Mouse (Mus musculus) liver, embryonic 15.5 days (tissue): ENCODE results near the gene Cd68. TPM values are rescaled to one million over a fixed set of nuclear protein-coding genes. Genes with fewer than 3 reads are reported as not detected.

Source experiments
- ATAC-seq: fragments of 200-750 bp; cut with Nextera tagmentation; 2 replicates; pipeline ENCODE4 v1.8.0; 2017; ENCODE audit warnings: moderate number of reproducible peaks, mild to moderate bottlenecking, moderate library complexity; ENCODE audit not compliant: insufficient read depth
- H3K27ac ChIP-seq: fragments of 300-500 bp; sonication (generic); replicated peaks from 2 replicates; pipeline ENCODE4 v1.5.1; 2015; ENCODE audit warnings: mild to moderate bottlenecking, inconsistent platforms
- H3K27me3 ChIP-seq: fragments of 300-500 bp; sonication (generic); 2 replicates; pipeline ENCODE4 v1.6.1; 2015; ENCODE audit warnings: mild to moderate bottlenecking, inconsistent platforms
- H3K36me3 ChIP-seq: fragments of 300-500 bp; sonication (generic); replicated peaks from 2 replicates; pipeline ENCODE4 v1.6.1; 2015; ENCODE audit warnings: moderate library complexity, mild to moderate bottlenecking, inconsistent platforms
- H3K4me1 ChIP-seq: fragments of 300-500 bp; sonication (generic); replicated peaks from 2 replicates; pipeline ENCODE4 v1.6.1; 2015; ENCODE audit warnings: inconsistent platforms
- H3K4me2 ChIP-seq: fragments of 300-500 bp; sonication (generic); 2 replicates; pipeline ENCODE4 v1.6.1; 2015; ENCODE audit warnings: moderate library complexity, mild to moderate bottlenecking, inconsistent platforms
- H3K4me3 ChIP-seq: fragments of 300-500 bp; sonication (generic); replicated peaks from 2 replicates; pipeline ENCODE4 v1.5.1; 2015; ENCODE audit warnings: mild to moderate bottlenecking, inconsistent platforms
- H3K9ac ChIP-seq: fragments of 300-500 bp; sonication (generic); 2 replicates; pipeline ENCODE4 v1.6.1; 2015; ENCODE audit warnings: moderate library complexity, mild to moderate bottlenecking, inconsistent platforms
- H3K9me3 ChIP-seq: fragments of 300-500 bp; sonication (generic); replicated peaks from 2 replicates; pipeline ENCODE4 v1.6.1; 2016; ENCODE audit warnings: inconsistent platforms
- WGBS: fragments of 180-500 bp; shearing (Covaris S2); methylation state at CpG from one replicate; pipeline ENCODE4 v1.1.7; 2015; ENCODE audit warnings: mixed read lengths; ENCODE audit not compliant: insufficient replicate concordance; 5-methylcytosine and 5-hydroxymethylcytosine counted together
- polyA plus RNA-seq: library from polyadenylated mRNA; unstranded; fragments of >200 nt; fragmentation: Nextera tagmentation; extraction: Ambion mirVana; gene quantifications from 2 replicates; pipeline ENCODE4 v1.2.1, GENCODE M21; 2015

The Cd68 gene
- polyA plus RNA-seq, 1 experiment from 2014 or later: 28.2 TPM

DNA sequence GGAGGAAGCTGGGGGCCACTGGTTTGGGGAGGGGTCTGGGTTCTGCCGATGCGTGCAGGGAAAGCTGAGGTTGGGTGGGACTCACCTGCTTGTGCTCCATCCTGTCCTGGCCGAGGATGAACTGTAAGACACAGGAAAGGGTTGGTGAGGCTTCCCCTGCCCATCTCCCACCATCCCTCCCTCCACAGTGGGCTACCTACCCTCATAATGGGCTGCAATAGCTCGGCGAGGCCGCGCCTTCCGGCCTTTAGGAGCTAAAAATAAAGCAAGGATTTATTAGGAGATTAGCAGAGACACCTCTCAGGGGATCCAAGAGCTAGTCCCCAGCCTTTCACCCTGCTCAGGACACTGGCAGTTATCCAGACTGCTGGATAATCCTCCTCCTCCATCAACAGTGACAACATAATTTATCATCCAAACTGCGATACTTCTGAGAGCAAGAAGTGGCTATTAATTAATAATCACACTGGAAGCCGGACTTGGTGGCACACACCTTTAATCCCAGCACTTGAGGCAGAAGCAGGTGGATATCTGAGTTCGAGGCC lies 27.5 kb upstream of the Cd68 start:
- no peak for ATAC-seq
- no peak overlapping the region for H3K4me3 ChIP-seq
- H3K27me3 ChIP-seq: peaks cover 15% of the 10 kb centered on the region
- WGBS: 50% methylated on average over 11 of the region's 11 CpGs
- no peak overlapping the region for H3K4me2 ChIP-seq
- H3K4me1 ChIP-seq: peaks cover 24% of the 10 kb centered on the region
- no peaks in the 10 kb centered on the region for H3K36me3 ChIP-seq
- no peak overlapping the region for H3K27ac ChIP-seq
- H3K9ac ChIP-seq: no peak overlapping the region
- no peaks in the 10 kb centered on the region for H3K9me3 ChIP-seq

DNA sequence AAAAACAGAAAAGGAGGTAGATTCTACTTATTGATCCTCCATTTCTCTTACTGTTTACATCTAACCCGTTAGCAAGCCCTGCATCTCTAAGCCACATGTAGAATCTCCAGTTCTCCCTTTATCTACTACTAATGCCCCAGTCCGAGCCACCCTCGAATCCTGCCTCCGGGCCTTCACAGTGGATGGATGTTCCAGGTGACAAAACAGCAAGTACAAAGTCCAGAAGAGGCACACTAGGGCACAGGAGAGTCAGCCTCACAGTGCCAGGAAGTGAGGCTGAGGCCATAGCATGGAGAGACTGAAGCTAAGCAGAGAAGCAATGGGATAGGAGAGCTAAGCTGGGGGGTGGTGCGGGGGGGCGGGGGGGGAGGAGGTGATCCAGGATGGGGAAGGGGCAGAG lies 26.9 kb upstream of the Cd68 start:
- peaks cover 15% of the 10 kb centered on the region for H3K27me3 ChIP-seq
- no peaks in the 10 kb centered on the region for H3K9me3 ChIP-seq
- ATAC-seq: no peak
- no peak overlapping the region for H3K27ac ChIP-seq
- no peak overlapping the region for H3K9ac ChIP-seq
- peaks cover 24% of the 10 kb centered on the region for H3K4me1 ChIP-seq
- no peaks in the 10 kb centered on the region for H3K36me3 ChIP-seq
- WGBS: 58% methylated on average over 6 of the region's 6 CpGs
- no peak overlapping the region for H3K4me2 ChIP-seq
- no peak overlapping the region for H3K4me3 ChIP-seq

DNA sequence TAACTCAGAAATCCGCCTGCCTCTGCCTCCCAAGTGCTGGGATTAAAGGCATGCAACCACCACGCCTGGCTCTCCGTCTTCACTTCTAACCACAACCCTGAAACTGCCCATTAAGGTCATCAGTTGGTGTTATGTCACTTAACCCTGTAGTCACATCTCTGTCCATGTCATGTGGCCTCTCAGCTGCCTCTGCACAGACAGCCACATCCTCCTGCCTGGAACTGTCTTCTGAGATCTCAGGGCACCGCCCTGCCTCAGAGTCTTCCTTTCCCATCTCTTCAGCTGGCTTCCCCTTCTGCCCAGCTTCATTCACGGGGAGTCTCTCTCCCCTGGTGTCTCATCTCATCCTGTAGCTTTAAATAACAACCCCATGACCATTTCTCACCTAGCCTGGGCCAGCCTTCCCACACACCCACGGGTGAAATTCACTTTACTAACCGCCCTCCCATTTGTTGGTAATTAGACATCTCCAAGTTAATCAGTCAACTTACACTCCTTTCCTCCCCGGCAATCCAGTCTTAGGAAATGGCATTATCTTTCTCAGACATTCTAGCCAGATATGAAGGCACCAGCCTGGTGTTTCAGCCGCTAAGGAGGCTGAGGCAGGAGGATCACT lies 26.4 kb upstream of the Cd68 start:
- WGBS: 25% methylated on average over 9 of the region's 9 CpGs
- Histone ChIP-seq H3K27me3 (peaks cover 15% of the 10 kb centered on the region), H3K4me1 (peaks cover 24% of the 10 kb centered on the region), H3K9ac (no peak overlapping the region), H3K36me3 (no peaks in the 10 kb centered on the region), H3K9me3 (no peaks in the 10 kb centered on the region), H3K27ac (no peak overlapping the region), H3K4me3 (no peak overlapping the region), H3K4me2 (no peak overlapping the region)
- no peak for ATAC-seq

DNA sequence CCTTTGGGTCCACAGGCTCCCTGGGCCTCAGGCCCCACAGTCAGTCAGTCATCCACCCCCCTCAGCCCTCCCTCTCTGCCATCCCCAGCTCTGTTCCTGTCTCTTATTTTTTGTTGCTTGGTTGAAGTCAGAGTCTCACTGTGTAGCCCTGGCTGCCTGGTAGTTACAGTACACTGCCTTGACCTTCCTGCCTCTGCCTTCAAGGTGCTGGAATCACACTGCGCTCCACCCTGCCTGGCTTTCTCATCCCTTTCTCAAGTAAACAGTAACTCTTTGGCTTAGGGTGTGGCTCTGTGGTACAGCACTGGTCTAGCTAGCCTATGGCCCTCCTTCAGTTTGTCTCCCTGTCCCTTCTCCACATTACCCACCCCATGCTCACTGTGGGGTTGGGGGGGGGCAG lies 23.9 kb upstream of the Cd68 start:
- no peaks in the 10 kb centered on the region for H3K36me3 ChIP-seq
- H3K27ac ChIP-seq: no peak overlapping the region
- no peak for ATAC-seq
- no peak overlapping the region for H3K4me3 ChIP-seq
- no peak overlapping the region for H3K9ac ChIP-seq
- H3K27me3 ChIP-seq: peaks cover 4% of the 10 kb centered on the region
- no peaks in the 10 kb centered on the region for H3K9me3 ChIP-seq
- 87% methylated on average over 1 of the region's 1 CpGs for WGBS
- no peak overlapping the region for H3K4me2 ChIP-seq
- H3K4me1 ChIP-seq: peaks cover 36% of the 10 kb centered on the region

DNA sequence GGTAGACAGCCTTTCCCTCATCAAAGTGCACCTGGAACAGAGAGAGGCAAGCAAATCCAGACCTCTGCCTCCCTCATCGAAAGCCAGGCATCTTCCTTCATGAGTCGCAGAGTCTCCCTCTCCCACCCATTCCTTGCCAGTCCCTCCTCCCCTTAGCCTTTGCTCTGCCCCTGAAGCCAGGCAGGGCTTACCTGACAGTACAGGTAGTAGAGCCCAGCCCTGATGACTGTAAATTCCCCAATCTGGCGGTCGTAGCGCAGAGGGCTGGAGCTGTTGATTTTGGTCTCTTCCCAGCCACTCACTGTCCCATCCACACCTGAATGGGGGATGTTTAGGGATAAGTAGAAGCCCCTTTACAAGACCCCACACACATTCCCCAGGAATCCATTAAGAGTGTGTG lies 21.1 kb upstream of the Cd68 start:
- Histone ChIP-seq H3K36me3 (no peaks in the 10 kb centered on the region), H3K9me3 (no peaks in the 10 kb centered on the region), H3K27ac (no peak overlapping the region), H3K4me3 (no peak overlapping the region), H3K4me2 (no peak overlapping the region), H3K27me3 (no peaks in the 10 kb centered on the region), H3K9ac (no peak overlapping the region; the same call in 1 of the 2 replicates), H3K4me1 (peaks cover 39% of the 10 kb centered on the region)
- no peak for ATAC-seq
- WGBS: 74% methylated on average over 5 of the region's 5 CpGs

DNA sequence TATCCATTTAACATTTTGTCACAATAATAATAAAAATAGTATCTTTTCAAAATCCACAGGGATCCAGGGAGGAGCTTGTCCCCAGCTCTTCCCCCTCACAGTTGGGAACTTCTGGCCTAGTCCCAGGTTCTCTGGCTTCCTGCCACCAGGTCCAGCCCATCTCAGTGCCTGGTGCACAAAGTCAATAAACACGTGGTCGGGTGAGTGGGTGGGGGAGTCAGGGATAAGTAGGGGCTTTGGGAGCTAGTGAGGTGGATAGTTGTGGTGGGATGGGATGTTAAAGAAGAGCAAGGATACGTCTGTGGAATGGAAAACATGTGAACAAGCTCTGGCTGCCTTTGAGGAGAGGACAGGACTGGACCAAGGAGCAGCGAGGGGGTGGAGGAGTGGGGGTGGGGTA lies 20.4 kb upstream of the Cd68 start:
- Histone ChIP-seq H3K4me1 (peaks cover 41% of the 10 kb centered on the region), H3K36me3 (no peaks in the 10 kb centered on the region), H3K27ac (0 out of 2 replicates have a peak overlapping the region, but pooled peaks have one; percentile 70), H3K9ac (no peak overlapping the region), H3K9me3 (no peaks in the 10 kb centered on the region), H3K4me2 (no peak overlapping the region; the same call in 1 of the 2 replicates), H3K4me3 (no peak overlapping the region), H3K27me3 (no peaks in the 10 kb centered on the region)
- 41% methylated on average over 4 of the region's 4 CpGs for WGBS
- no peak for ATAC-seq

DNA sequence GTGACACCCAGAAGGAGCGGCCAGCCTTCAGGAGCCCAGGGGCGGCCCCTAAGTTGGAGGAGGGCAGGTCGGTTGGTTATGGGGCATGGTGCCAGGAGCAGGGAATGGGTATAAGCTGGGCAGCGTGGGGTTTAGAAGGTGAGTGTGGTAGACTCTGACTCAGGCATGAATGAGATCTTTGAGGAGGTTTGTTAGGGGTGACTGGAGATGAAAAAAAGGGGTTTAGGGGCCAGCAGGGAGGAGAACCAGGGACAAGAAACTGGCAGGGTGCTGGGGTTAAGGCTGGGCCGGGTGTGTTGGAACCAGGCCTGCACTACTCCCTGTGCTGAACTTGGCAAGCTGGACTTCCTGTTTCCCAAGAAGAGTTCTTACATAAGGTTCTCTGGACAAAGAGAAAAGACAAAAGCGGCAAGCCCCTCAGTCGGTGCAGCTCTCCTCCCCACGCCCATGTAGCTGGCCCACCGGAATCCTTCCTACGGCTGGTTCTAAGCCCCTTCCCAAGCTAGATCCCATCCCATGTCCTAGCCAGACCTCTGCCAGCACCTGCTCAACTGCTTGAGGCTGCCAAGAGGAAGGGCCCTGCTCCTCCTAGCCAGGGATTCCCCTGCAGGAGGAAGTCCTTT lies 19.7 kb upstream of the Cd68 start, which contains the start of gene Tnfsf13:
Gene Tnfsf13 (minus strand): TSS at position 259 of the 623 bp plus-strand sequence.
- Histone ChIP-seq H3K27me3 (no peaks in the 10 kb centered on the region), H3K9ac (no peak within 1 kb of the TSS), H3K4me1 (peaks cover 48% of the 10 kb centered on the region), H3K36me3 (no peaks in the 10 kb centered on the region), H3K9me3 (no peaks in the 10 kb centered on the region), H3K4me3 (no peak within 1 kb of the TSS), H3K27ac (peak within 1 kb of the TSS; percentile 70), H3K4me2 (no peak within 1 kb of the TSS; the same call in 1 of the 2 replicates)
- 49% methylated on average over 10 of the region's 10 CpGs for WGBS
- ATAC-seq: no peak

DNA sequence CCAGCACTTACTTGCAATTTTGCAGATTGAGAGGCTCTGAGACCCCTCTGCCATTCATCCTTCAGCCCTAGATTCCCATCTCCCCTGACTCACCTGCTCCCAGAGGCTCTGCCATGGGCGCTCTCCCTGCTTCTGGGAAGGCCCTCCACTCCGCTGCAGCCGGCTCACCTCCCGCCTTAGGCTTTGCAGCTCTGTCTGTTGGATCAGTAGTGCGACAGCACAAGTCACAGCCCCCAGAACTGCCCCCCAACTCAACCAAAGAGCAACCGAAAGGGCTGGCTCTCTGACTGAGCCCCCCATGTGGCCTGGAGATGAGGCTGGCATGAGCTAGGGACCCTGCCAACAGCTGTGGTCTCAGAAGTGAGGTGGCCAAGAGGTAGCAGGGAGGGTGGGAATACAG lies 19.0 kb upstream of the Cd68 start:
- Histone ChIP-seq H3K36me3 (peaks cover 6% of the 10 kb centered on the region), H3K9ac (no peak overlapping the region), H3K4me3 (no peak overlapping the region), H3K27me3 (no peaks in the 10 kb centered on the region), H3K27ac (no peak overlapping the region), H3K9me3 (no peaks in the 10 kb centered on the region), H3K4me1 (peaks cover 55% of the 10 kb centered on the region), H3K4me2 (no peak overlapping the region)
- no peak for ATAC-seq
- 82% methylated on average over 6 of the region's 6 CpGs for WGBS

DNA sequence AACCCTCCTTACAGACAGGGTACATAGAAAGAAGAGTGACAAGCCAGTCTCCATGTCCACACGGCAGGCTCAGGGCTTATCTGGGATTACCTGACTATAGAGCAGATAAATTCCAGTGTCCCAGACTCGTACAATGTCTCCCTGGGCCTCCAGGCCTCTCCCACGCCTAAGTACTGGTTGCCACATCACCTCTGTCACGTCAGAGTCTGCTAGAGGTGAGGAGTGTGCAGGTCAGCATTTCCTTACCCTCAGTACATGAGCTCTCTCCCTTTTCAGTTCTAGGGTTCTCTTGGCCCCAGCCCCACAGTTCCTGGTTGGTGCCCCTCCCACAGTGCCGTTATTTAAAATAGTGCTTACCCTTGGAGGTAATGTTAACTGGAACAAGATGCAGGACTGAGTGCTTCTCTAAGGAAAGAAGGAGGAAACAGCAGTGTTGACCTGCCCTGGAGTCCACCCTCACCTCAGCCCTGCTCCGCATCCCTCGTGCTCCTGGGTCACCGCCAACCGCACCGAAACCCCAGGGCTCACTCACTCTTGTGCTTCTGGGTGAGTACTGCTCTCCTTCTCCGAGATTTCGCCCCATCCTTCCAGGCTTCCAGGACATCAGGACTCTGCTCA lies 18.3 kb upstream of the Cd68 start:
- Histone ChIP-seq H3K27ac (no peak overlapping the region), H3K4me2 (no peak overlapping the region), H3K27me3 (no peaks in the 10 kb centered on the region), H3K36me3 (peaks cover 11% of the 10 kb centered on the region), H3K4me3 (no peak overlapping the region), H3K9me3 (no peaks in the 10 kb centered on the region), H3K4me1 (peaks cover 60% of the 10 kb centered on the region), H3K9ac (no peak overlapping the region)
- ATAC-seq: no peak
- WGBS: 62% methylated on average over 12 of the region's 12 CpGs

DNA sequence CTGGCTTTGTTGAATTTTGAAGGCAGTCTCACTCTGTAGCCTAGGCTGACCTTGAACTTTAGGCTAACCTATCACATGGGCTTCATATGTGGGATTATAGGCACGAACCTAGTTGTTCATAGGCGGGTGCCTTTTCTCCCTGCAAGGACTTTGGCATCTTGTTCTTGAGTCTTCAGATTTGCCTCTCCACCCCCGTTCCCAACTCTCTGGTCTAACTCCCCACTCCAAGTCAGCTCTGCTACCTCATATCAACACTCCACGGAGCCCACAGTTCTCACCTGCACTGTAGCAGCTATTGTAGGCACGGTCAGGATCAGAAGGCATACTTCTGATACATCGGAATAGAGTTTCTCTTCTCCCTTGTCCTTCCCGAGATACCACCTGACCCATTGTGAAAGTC lies 17.6 kb upstream of the Cd68 start:
- no peak overlapping the region for H3K4me3 ChIP-seq
- 66% methylated on average over 7 of the region's 7 CpGs for WGBS
- H3K27ac ChIP-seq: no peak overlapping the region
- no peaks in the 10 kb centered on the region for H3K9me3 ChIP-seq
- no peaks in the 10 kb centered on the region for H3K27me3 ChIP-seq
- H3K4me2 ChIP-seq: no peak overlapping the region
- peaks cover 66% of the 10 kb centered on the region for H3K4me1 ChIP-seq
- H3K9ac ChIP-seq: no peak overlapping the region
- ATAC-seq: no peak
- peaks cover 17% of the 10 kb centered on the region for H3K36me3 ChIP-seq

DNA sequence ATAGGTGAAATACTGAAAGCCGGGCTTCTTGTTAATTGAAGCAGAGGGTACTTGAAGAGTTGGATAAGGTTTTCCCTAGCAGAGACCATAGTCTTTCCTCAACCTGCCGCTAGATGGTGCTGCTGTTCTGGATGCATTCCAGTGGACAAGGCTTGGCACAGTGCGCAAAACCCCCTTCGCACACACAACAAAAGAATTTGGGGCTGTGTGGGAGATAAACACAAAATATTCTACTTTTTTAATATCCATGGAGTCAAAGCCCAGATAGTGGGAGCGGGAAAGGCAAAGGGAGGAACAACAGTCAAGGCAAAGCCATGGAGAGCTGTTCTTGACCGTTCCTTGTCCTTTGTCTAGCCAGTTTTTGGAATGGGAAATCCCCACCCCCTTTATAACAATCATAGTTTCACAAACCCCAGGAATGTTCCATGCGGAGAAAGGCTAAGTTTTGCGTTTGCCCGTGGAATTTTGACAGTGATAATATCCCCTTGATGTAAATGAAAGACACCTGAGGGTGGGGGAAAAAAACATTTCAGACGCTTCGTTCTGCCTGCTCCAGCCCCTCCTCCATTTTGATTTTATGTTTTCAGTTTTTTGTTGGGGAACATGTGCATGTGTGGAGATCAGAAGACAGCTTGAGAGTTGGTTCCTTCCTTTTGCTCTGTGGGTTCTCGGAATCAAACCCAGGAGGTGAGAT lies 17.0 kb upstream of the Cd68 start:
- H3K9me3 ChIP-seq: no peaks in the 10 kb centered on the region
- peaks cover 23% of the 10 kb centered on the region for H3K36me3 ChIP-seq
- no peak for ATAC-seq
- peak overlapping the region; percentile 86 for H3K4me3 ChIP-seq
- 28% methylated on average over 12 of the region's 12 CpGs for WGBS
- 0 out of 2 replicates have a peak overlapping the region, but pooled peaks have one; percentile 93 for H3K27ac ChIP-seq
- H3K9ac ChIP-seq: no peak overlapping the region
- H3K4me1 ChIP-seq: peaks cover 69% of the 10 kb centered on the region
- H3K27me3 ChIP-seq: no peaks in the 10 kb centered on the region
- H3K4me2 ChIP-seq: peak overlapping the region; percentile 88
